Mouse (Mus musculus) thymus, adult 2 months (tissue): Measurements from ENCODE around the gene Dcst1. TPM values are rescaled to one million over a fixed set of nuclear protein-coding genes. Genes with fewer than 3 reads are reported as not detected.

ENCODE experiments used
- DNase-seq: peaks from one replicate; pipeline ENCODE4 v3.0.0; 2021
- H3K27ac ChIP-seq: fragments of 200-500 bp; 2 replicates; pipeline ENCODE4 v1.5.1; 2012; ENCODE audit warnings: low read length, control low read depth; ENCODE audit not compliant: control insufficient read depth, insufficient read depth
- H3K27me3 ChIP-seq: fragments of 200-500 bp; 2 replicates; pipeline ENCODE4 v1.6.1; 2012; ENCODE audit warnings: mild to moderate bottlenecking, low read length, moderate library complexity, mixed read lengths; ENCODE audit not compliant: control insufficient read depth, insufficient read depth
- H3K36me3 ChIP-seq: fragments of 200-500 bp; 2 replicates; pipeline ENCODE4 v1.6.1; 2012; ENCODE audit warnings: mild to moderate bottlenecking, low read length, moderate library complexity; ENCODE audit not compliant: control insufficient read depth, insufficient read depth
- H3K4me1 ChIP-seq: fragments of 200-500 bp; replicated peaks from 2 replicates; pipeline ENCODE4 v1.6.1; 2012; ENCODE audit warnings: low read length; ENCODE audit not compliant: control insufficient read depth, insufficient read depth
- H3K4me3 ChIP-seq: fragments of 200-500 bp; 2 replicates; pipeline ENCODE4 v1.5.1; 2012; ENCODE audit warnings: mild to moderate bottlenecking, low read length, control low read depth, moderate library complexity; ENCODE audit not compliant: control insufficient read depth, insufficient read depth
- CTCF ChIP-seq: fragments of 200-500 bp; IDR thresholded peaks from 2 replicates; pipeline ENCODE4 v1.5.1; 2012; ENCODE audit warnings: mild to moderate bottlenecking, control low read depth, low read length, moderate library complexity, borderline replicate concordance; ENCODE audit not compliant: control insufficient read depth, poor library complexity, insufficient read depth; ENCODE audit errors: extremely low read depth
- POLR2A ChIP-seq: fragments of 200-500 bp; IDR thresholded peaks from 2 replicates; pipeline ENCODE4 v1.6.1; 2012; ENCODE audit warnings: mild to moderate bottlenecking, low read length, control low read depth, moderate library complexity; ENCODE audit not compliant: control insufficient read depth, poor library complexity, insufficient read depth; ENCODE audit errors: extremely low read depth
- WGBS: fragments of 180-500 bp; shearing (Covaris S2); methylation state at CpG from one replicate; pipeline ENCODE4 v1.1.7; 2018; 5-methylcytosine and 5-hydroxymethylcytosine counted together
- polyA plus RNA-seq: library from polyadenylated mRNA; depleted of rRNA; stranded (reverse); fragments of >200 nt; gene quantifications from 2 replicates; pipeline ENCODE4 v1.2.3, GENCODE M21; 2012; rRNA removed

Dcst1 gene
- 0.24 and 0.32 TPM in 2 replicates for polyA plus RNA-seq

GRCm38 (mm10) chr3:89365153-89365485, at the start of gene Dcst1:
TSS of gene Dcst1 (minus strand) at chr3:89365253.
- TF ChIP-seq CTCF: no peak
- no peak for TF ChIP-seq POLR2A

GRCm38 (mm10) chr3:89411490-89412393, 46.7 kb upstream of the Dcst1 start, which contains the start of gene Flad1:
TSS of gene Flad1 (minus strand) at chr3:89411870.
- Histone ChIP-seq H3K36me3 (peaks cover 4% of the 10 kb centered on the region; the same call in 1 of the 2 replicates), H3K27me3 (no peaks in the 10 kb centered on the region), H3K4me1 (peaks cover 7% of the 10 kb centered on the region), H3K4me3 (peak within 1 kb of the TSS; percentile 54), H3K27ac (no peak within 1 kb of the TSS)
- peak; percentile 98 for DNase-seq
- 3% methylated on average over 28 of the region's 28 CpGs for WGBS
- TF ChIP-seq CTCF (no peak), POLR2A (no peak)

More at GRCm38 (mm10) chr3:89365153-89365485, at the start of gene Dcst1:
- DNase-seq: no peak
- H3K27me3 ChIP-seq: no peaks in the 10 kb centered on the region
- no peaks in the 10 kb centered on the region for H3K36me3 ChIP-seq
- no peak within 1 kb of the TSS for H3K27ac ChIP-seq
- no peak within 1 kb of the TSS for H3K4me3 ChIP-seq
- no peaks in the 10 kb centered on the region for H3K4me1 ChIP-seq
- 95% methylated on average over 11 of the region's 11 CpGs for WGBS

- peaks cover 7% of the 10 kb centered on the region for H3K4me1 ChIP-seq
- peak overlapping the region; percentile 28 for H3K4me3 ChIP-seq
- H3K36me3 ChIP-seq: peaks cover 4% of the 10 kb centered on the region; the same call in 1 of the 2 replicates
- DNase-seq: no peak
- H3K27me3 ChIP-seq: no peaks in the 10 kb centered on the region
- no peak for TF ChIP-seq CTCF
- TF ChIP-seq POLR2A: no peak
- no peak overlapping the region for H3K27ac ChIP-seq
- WGBS: 80% methylated on average over 10 of the region's 10 CpGs
Measured at GRCm38 (mm10) chr3:89410864-89411263, 45.8 kb upstream of the Dcst1 start.

GRCm38 (mm10) chr3:89409701-89410100, 44.6 kb upstream of the Dcst1 start:
- Histone ChIP-seq H3K27ac (no peak overlapping the region), H3K36me3 (peaks cover 4% of the 10 kb centered on the region; the same call in 1 of the 2 replicates), H3K4me1 (peaks cover 7% of the 10 kb centered on the region), H3K27me3 (no peaks in the 10 kb centered on the region), H3K4me3 (no peak overlapping the region)
- no peak for DNase-seq
- 99% methylated on average over 3 of the region's 3 CpGs for WGBS
- no peak for TF ChIP-seq CTCF
- TF ChIP-seq POLR2A: no peak

GRCm38 (mm10) chr3:89408448-89408847, 43.4 kb upstream of the Dcst1 start:
- no peak for TF ChIP-seq POLR2A
- no peak for TF ChIP-seq CTCF
- no peak overlapping the region for H3K27ac ChIP-seq
- DNase-seq: no peak
- no peak overlapping the region for H3K4me3 ChIP-seq
- H3K4me1 ChIP-seq: peaks cover 7% of the 10 kb centered on the region
- H3K36me3 ChIP-seq: peaks cover 4% of the 10 kb centered on the region; the same call in 1 of the 2 replicates
- H3K27me3 ChIP-seq: no peaks in the 10 kb centered on the region
- WGBS: 91% methylated on average over 16 of the region's 16 CpGs

GRCm38 (mm10) chr3:89406887-89407286, 41.8 kb upstream of the Dcst1 start:
- Histone ChIP-seq H3K4me1 (peaks cover 7% of the 10 kb centered on the region), H3K4me3 (no peak overlapping the region), H3K27me3 (no peaks in the 10 kb centered on the region), H3K27ac (no peak overlapping the region), H3K36me3 (peaks cover 4% of the 10 kb centered on the region; the same call in 1 of the 2 replicates)
- TF ChIP-seq CTCF (no peak), POLR2A (no peak)
- no peak for DNase-seq
- WGBS: 93% methylated on average over 6 of the region's 6 CpGs
